Mouse (Mus musculus) adrenal gland, adult 2 months (tissue): ENCODE data around the gene Sbf2. TPM values are rescaled to one million over a fixed set of nuclear protein-coding genes. Genes with fewer than 3 reads are reported as not detected.
A peak's percentile ranks its signal among the peaks of the same experiment; 100 is the strongest.
"Not testable (repeated sequence)": the region's sequence is repeated elsewhere in the genome, so short reads cannot be mapped to it uniquely, and the experiment has no call there.

Experiments used
- DNase-seq: peaks from one replicate; pipeline ENCODE4 v3.0.0; 2021
- polyA plus RNA-seq: library from polyadenylated mRNA; depleted of rRNA; stranded (reverse); fragments of >200 nt; gene quantifications from 2 replicates; pipeline ENCODE4 v1.2.3, GENCODE M21; 2012
- total RNA-seq, 2 experiments: library from RNA; stranded (reverse); gene quantifications; 2 replicates each; pipeline ENCODE4 v1.2.3; 2021

Sbf2 gene
- total and polyA plus RNA-seq, 3 experiments = 8.0 to 43.8 (median 42.6) TPM

DNA sequence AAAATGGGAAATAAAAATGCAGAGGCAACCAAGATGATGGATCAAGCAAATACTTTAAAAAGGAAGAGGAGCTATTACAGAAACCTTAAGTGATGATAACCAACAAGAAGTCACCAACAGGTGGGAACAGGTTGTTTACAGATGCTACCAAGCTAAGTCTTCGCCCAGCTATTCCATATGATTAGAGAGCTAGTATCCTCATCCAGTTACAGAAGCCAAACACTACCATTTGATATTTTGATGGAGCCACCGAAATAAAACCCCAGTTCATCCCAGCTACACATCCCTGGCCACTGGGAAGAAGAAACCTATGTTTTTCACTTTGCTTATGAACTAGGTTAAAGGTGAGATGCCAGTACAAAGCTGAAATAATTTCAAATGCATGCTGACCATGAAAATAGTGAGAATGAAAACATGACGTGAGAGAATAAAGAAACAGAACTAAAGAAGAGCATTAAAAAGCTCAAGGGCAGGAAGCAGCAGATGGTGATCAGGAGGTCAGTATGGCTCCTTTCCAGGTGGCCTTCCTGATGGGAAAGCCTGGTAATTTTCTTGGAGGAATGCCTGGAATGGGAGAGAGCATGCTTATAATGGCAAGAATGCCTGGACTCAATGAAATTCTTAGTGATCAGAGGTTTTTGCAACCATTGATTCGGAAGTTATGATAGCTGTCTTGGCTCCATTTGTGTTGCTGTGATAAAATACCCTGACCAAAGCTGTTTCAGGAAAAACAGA, 48.7 kb downstream of the Sbf2 start:
- peak; percentile 32 for DNase-seq

- DNase-seq = no peak
Observed at GRCm38 (mm10) chr7:110561647-110562046, 53.1 kb downstream of the Sbf2 start.

DNA sequence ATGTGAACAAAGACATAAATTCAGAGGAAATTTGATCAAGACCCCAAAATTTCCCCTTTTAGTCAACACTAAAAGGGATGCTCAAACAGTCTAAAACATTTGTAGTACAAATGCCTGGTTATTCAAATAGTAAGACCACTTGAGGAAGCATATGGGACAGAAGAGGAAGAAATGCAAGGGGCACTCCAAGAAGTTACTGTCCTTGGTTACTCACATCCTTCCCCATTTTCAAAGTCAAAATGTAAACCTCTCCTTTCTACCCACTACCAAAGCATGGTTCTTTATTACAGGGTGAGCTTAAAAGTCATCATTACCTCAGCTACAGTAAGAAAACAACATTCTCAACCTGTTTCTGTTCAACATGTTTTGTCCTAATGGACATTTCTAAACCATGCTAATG, 57.7 kb downstream of the Sbf2 start:
- no peak for DNase-seq

DNA sequence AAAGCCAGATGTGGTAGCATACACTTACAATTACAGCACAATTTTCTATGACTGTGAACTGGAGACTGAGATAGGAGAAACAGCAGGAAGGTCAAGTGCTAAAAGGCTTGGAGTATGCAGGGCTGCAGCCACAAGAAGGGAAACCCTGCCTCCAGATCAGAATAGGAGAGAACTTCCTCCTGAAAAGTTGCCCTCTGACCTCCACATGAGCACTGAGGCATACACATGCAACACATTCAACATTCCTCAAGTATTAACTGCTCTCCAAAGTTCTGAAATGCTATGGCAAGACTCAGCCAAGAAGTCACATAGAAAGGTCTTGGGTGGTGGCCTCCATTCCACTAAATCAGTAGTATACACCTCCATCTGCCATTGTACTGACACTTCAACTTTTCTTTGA, 58.5 kb downstream of the Sbf2 start:
- no peak for DNase-seq

DNA sequence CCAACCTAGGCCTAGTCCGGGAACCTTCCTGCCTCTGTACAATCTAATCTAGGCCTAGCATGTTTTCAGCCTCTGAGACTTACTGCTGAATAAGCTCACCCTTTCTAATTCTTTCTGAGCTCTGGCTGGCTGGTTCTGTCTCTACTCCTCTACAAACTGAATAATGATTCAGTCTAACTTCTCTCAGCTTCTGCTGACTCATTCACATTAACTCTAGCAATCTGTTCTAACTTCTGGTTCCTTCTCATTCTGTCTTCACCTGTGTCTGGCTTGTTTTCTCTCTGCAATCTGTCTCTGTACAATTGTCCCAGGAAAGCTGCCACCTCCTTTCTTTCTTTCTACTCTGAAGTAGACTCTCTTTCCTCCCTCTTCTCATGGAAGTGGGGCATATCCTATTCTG, 59.5 kb downstream of the Sbf2 start:
- no peak for DNase-seq

DNA sequence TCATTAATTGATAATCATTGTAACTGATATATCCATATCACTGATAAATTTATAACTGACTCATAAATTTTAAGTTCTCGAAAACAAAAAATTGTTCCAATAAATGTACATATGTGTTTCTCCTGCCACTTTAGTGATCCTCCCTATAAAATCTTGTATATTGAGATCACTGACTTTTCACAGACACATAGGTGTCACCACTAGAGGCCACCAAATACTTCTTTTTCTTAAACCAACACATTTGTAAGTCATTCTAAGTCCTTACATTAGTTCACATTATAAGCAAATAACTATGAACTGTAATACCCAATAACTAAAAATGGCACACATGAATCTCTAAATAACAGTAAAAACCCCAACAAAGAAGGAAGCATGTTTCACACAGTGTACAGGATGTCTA, 66.5 kb downstream of the Sbf2 start:
- no peak for DNase-seq

- DNase-seq = no peak
Observed at GRCm38 (mm10) chr7:110543341-110543740, 71.4 kb downstream of the Sbf2 start.

DNA sequence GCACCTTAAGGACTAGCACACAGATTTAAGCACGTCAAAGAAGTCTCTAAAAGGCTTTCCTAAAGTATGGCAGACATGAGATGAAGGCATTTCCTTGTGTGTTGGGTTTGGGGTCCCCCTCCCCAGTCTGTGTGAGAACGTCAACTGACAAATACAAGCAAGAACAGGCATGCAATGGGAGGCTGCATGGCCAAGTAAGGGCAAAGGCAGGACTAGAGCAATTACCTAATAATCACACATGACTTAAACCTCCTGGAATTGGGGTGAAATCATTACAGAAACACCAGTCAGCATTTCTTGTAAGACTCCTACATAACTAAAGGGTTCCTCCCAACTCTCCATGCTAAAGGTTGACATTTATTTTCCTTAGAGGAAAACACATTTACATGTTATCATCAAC, 75.5 kb downstream of the Sbf2 start:
- no peak for DNase-seq

DNA sequence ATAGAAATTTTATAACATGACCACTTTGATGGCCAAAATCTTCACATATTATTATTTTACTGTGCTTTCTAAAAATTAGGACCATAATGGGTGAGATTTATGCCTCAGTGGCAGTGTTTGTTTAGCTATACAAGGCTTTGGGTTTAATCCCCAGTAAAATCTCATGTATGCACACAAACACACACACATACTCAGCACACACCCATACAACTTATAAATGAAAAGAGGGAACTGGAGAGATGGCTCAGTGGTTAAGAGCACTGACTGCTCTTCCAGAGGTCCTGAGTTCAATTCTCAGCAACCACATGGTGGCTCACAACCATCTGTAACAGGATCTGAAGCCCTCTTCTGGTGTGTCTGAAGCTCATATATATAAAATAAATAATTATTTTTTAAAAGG, 84.4 kb downstream of the Sbf2 start:
- DNase-seq = not testable (repeated sequence)

- no peak for DNase-seq
Observed at GRCm38 (mm10) chr7:110525090-110525775, 89.5 kb downstream of the Sbf2 start.

DNA sequence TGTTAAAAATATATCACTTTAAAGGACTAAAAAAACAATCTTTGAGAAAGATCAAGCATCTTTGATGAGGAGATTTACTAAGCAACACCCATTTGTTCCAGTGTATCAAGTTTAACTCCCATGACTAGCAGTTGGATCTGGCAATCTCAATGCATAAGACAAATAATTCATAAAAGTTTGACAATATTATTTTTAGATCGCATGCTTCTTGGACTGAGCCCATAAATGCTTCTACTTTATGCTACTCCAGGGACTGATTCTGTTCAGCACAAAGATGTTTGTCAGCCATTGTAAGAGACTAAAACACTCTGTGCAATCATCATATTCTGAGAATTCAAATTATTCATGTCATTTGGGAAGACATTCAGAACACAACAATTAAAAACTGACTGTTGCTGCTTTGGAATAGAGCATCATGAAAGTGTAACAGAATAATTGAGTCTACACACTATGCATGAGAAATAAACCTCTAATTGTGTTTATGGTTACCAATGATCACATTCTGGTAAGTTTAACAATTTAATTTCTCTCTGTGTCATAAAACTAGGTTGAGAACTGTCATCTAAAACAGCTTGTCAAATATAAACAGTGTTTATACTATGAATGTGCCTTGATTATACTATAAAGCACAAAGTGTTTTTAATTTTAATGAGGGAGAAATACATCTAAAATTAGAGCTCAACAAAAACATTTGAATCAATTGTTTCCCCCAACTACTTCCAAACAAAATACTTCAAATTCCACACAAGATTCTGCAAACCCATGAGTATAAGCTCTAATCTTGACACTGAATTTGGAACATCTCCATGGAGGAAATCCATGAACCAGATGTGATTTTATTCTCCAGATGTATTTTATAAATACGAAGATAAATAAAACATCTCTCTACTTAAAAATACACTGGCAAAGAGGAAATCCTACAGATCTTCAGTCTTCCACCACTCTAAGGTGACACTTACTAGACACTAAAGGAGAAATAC, 98.2 kb downstream of the Sbf2 start:
- no peak for DNase-seq

DNA sequence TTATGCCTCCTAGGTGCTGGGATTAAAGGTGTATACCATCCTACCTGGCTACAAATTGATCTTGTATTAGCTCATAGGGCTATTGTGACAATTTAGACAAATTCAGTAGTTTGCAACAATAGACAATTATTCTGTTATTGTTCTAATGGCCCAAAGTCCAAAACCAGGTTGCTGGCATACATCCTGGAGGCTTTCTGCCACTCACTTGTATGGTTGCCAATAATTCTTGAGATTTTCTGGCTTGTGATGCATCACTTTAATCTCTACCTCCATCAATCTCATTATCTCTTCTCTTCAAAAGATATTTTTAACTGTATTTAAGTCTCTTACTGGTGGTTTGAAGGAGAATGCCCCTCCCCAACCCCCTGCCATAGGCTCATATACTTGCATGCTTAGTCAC, 100.6 kb downstream of the Sbf2 start:
- DNase-seq = no peak

- no peak for DNase-seq
Observed at GRCm38 (mm10) chr7:110498653-110499052, 116.1 kb downstream of the Sbf2 start.

- DNase-seq = no peak
Observed at GRCm38 (mm10) chr7:110491038-110491437, 123.7 kb downstream of the Sbf2 start.

DNA sequence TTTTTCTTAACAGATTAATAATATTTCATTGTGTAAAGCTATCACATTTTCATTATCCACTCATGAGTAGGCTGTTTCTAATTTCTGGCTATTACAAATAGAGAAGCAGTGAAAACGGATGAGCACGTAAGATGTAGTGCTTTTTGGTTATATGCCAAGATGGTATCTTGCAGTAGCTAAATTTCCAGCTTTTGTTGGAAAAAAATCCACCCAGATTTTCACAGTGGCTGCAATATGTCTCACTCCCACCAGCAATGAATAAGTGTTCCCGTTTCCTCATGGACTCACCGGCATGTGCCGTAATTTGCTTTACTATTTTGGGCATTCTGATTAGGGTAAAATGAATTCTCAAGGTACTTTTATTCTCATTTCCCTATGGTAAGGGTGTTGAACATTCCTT, 129.7 kb downstream of the Sbf2 start:
- DNase-seq = no peak

- no peak for DNase-seq
Observed at GRCm38 (mm10) chr7:110470987-110471386, 143.7 kb downstream of the Sbf2 start.

- peak; percentile 52 for DNase-seq
Observed at GRCm38 (mm10) chr7:110463471-110463870, 151.3 kb downstream of the Sbf2 start.

DNA sequence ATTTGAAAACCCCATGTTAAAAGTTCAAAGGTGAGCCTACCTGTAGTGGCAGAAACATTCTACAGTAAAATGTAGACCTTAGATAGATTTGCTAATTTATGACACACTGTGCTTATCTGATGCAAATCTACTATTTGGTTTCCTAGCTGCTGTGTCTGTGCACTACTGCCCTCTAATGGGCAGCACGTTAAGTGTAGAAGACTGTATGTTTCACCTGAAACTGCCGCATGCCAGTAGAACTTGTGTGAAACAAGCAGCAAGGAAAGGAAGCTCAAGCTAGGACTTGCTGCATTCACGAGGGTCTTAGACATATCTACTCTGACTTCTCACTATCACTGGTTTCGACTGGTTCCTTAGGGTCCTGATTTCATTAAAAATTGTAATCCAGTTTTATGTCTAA, 182.4 kb downstream of the Sbf2 start:
- DNase-seq = peak; percentile 50

DNA sequence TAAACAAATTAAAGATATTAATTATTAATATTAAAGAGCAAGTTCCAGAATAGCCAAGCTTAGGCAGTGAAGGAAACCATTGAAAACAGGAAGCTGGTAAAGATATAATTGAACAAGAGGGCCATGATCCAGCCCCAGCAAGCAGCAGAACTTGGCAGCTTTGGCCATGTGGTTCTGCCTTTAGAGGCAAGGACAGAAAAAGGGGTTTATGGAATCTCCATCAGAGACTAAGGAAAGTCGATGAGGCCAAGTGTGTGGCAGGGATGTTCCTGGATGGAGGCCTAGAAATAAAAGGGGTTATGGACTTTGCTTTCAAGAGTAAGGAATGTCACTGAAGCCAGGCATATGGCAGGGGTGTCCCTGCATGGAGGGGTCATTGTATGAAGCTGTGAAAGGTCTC, 198.4 kb downstream of the Sbf2 start:
- no peak for DNase-seq

DNA sequence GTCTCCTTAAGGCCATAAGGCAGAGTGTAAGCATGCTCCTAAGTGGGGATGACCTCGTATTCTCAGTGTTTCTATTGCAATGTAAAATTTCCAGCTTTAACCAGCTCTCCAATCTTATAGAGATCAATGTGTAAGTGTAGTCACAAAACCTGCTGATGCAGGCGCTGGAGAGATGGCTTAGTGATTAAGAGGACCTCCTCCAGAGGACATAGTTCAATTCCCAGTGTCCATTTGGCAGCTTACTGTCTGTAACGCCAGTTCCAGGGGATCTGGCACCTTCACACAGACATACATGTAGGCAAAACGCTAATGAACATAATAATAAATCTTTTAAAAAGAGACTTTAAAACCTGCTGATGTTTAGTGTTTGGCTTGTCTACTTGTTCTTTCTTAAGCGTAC, 200.4 kb downstream of the Sbf2 start:
- DNase-seq = no peak

DNA sequence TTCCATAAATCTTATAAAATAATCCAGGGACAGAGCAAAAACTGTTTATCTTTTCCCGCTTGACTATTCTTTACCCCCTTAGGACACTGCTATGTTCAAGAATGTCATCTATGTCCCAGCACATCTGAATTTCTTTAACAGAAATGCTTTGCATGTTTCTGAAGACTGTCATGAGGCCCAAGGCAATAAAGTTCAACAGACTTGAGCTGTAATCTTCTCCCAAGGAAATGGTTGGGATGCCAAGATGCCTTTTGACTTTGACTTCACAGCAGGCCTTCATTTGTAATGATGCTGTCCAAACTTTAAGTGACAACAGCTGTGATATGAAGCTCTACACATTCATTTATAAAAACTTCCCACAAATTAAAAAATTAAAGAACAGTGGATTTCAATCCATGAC, 212.6 kb downstream of the Sbf2 start:
- no peak for DNase-seq

DNA sequence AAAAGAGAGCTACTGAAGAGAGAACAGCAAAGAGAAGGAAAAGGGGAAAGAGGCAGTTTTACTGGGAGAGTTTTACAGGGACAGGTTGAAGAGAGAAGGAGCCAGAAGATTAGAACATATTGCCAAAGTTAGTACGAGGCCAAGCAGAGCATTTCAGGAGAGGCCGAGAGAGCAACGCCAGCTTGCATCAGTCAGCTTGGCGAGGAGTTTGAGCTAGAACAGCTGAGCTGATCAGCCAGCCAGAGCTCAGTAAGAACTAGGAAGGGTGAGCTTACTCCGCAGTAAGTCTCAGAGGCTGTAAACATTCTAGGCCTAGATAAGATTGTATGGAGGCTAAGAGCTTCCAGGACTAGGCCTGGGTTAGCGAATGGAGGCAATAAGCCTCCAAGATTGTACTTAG, 222.1 kb downstream of the Sbf2 start:
- DNase-seq = no peak

GRCm38 (mm10) chr7:110391632-110392031, 223.1 kb downstream of the Sbf2 start:
- no peak for DNase-seq
